Mouse (Mus musculus): ENCODE measurements around the gene Pigyl. TPM values are rescaled to one million over a fixed set of nuclear protein-coding genes. Genes with fewer than 3 reads are reported as not detected.

Pigyl gene
- polyA plus RNA-seq, 2 experiments = 26.4 to 41.5 TPM

DNA sequence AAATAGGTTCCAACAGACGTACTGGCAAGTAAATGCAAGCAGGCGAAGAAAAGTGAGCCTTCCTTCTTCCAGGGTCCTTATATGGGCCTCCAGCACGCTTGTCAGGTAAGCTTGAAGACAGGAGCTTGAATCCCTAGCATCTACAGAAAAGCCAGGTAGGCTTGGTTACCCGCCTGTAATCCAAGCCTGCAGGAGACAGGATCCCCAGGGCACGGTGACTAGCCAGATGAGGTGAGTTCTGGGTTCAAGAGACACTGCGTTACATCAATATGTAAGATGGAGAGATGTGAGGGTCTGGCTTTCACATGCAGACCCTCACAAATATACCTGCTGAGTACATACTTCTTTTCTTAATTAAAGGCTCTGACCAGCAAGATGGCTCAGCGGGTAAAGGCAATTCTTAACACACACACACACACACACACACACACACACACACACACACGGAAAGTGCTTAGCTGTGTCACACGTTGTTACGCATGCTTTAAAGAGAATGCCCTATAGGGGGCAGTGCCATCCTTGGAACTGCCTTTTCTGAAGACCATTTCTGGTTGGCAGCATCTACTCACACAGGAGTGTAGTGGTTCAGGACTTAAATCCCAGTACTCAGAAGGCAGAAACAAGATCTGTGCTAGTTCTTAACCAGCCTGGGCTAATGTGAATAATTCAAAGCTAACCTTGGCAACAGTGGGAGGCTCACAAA lies 38.7 kb upstream of the Pigyl start:
- Histone ChIP-seq H3K4me3 (ENCODE audit: insufficient read depth in 1 of 2, low read depth in 2 of 2, low read length in 2 of 2) (peak overlapping the region in 1 of 2 experiments; percentile 90; a peak in 2 of 4 replicates), H3K27me3 (ENCODE audit: control insufficient read depth, insufficient read depth, low read length) (no peaks in the 10 kb centered on the region), H3K4me2 (ENCODE audit: low read depth) (peak overlapping the region; percentile 78), H3K4me1 (replicated peaks; ENCODE audit: control insufficient read depth in 2 of 2, insufficient read depth in 2 of 2, low read length in 1 of 2) (peaks cover 26 to 44% of the 10 kb centered on the region in 2 experiments), H3K27ac (no peak overlapping the region), H3K36me3 (replicated peaks; ENCODE audit: control insufficient read depth, insufficient read depth, low read depth) (peaks cover 10% of the 10 kb centered on the region), H3K9ac (replicated peaks) (no peak overlapping the region), H3K9me3 (ENCODE audit: control insufficient read depth, low read length) (no peaks in the 10 kb centered on the region)
- TF ChIP-seq CTCF (IDR thresholded peaks at IDR 0.05; ENCODE audit: low read depth) (peak; percentile 91), EP300 (IDR thresholded peaks at IDR 0.05; ENCODE audit: low read depth) (no peak)
- ATAC-seq (ENCODE audit: insufficient read depth) (peak; percentile 11; the same call in 1 of the 2 replicates), DNase-seq (ENCODE audit: low read depth in 3 of 3, low spot score in 3 of 3) (peak; percentile 71 to 76 (median 72))
- WGBS (ENCODE audit: insufficient replicate concordance) = 28% methylated on average over 10 of the region's 10 CpGs

DNA sequence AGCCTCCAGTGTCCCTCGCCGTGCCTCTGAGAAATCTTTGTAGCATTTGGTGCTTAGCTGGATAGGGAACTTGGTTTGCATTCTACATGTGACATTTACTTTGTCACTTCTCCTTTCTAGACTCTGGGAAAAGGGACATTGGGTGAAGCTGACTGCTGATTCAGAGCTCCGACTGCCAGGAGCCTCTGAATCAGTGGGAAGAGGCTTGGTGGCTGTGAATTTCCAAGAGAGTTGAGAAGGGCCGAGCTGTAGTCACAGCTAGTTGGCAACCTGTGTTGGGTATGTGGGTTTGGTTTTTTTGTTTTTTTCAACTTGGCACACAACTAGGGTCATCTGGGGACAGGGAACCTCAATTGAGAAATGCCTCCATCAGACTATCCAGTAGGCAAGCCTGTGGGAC lies 37.1 kb upstream of the Pigyl start:
- H3K4me1 ChIP-seq (replicated peaks; ENCODE audit: control insufficient read depth in 2 of 2, insufficient read depth in 2 of 2, low read length in 1 of 2) = peaks cover 35 to 51% of the 10 kb centered on the region in 2 experiments
- ATAC-seq (ENCODE audit: insufficient read depth) (no peak), DNase-seq (ENCODE audit: low read depth in 3 of 3, low spot score in 3 of 3) (no peak)
- no peaks in the 10 kb centered on the region for H3K36me3 ChIP-seq (replicated peaks; ENCODE audit: control insufficient read depth, insufficient read depth, low read depth)
- no peaks in the 10 kb centered on the region for H3K9me3 ChIP-seq (ENCODE audit: control insufficient read depth, low read length)
- H3K9ac ChIP-seq (replicated peaks) = no peak overlapping the region
- 77% methylated on average over 4 of the region's 4 CpGs for WGBS (ENCODE audit: insufficient replicate concordance)
- H3K4me2 ChIP-seq (ENCODE audit: low read depth) = no peak overlapping the region
- H3K4me3 ChIP-seq (ENCODE audit: insufficient read depth in 1 of 2, low read depth in 2 of 2, low read length in 2 of 2) = no peak overlapping the region
- no peak overlapping the region for H3K27ac ChIP-seq
- H3K27me3 ChIP-seq (ENCODE audit: control insufficient read depth, insufficient read depth, low read length) = no peaks in the 10 kb centered on the region
- TF ChIP-seq EP300 (IDR thresholded peaks at IDR 0.05; ENCODE audit: low read depth) = no peak
- no peak for TF ChIP-seq CTCF (IDR thresholded peaks at IDR 0.05; ENCODE audit: low read depth)

GRCm38 (mm10) chr9:22121545-22121944 lies 35.1 kb upstream of the Pigyl start:
- ATAC-seq (ENCODE audit: insufficient read depth) = peak; percentile 61
- H3K4me1 ChIP-seq (replicated peaks; ENCODE audit: control insufficient read depth in 2 of 2, insufficient read depth in 2 of 2, low read length in 1 of 2) = peaks cover 32 to 45% of the 10 kb centered on the region in 2 experiments

GRCm38 (mm10) chr9:22122005-22122404 lies 34.6 kb upstream of the Pigyl start:
- H3K36me3 ChIP-seq (replicated peaks; ENCODE audit: control insufficient read depth, insufficient read depth, low read depth) = peaks cover 19% of the 10 kb centered on the region
- 71% methylated on average over 3 of the region's 3 CpGs for WGBS (ENCODE audit: insufficient replicate concordance)
- no peaks in the 10 kb centered on the region for H3K9me3 ChIP-seq (ENCODE audit: control insufficient read depth, low read length)
- peaks cover 32 to 45% of the 10 kb centered on the region in 2 experiments for H3K4me1 ChIP-seq (replicated peaks; ENCODE audit: control insufficient read depth in 2 of 2, insufficient read depth in 2 of 2, low read length in 1 of 2)
- H3K27me3 ChIP-seq (ENCODE audit: control insufficient read depth, insufficient read depth, low read length) = no peaks in the 10 kb centered on the region
- peak overlapping the region; percentile 40 for H3K9ac ChIP-seq (replicated peaks)
- H3K4me3 ChIP-seq (ENCODE audit: insufficient read depth in 1 of 2, low read depth in 2 of 2, low read length in 2 of 2) = no peak overlapping the region
- no peak for DNase-seq (ENCODE audit: low read depth in 3 of 3, low spot score in 3 of 3)
- TF ChIP-seq CTCF (IDR thresholded peaks at IDR 0.05; ENCODE audit: low read depth) (no peak), EP300 (IDR thresholded peaks at IDR 0.05; ENCODE audit: low read depth) (no peak)
- ATAC-seq (ENCODE audit: insufficient read depth) = no peak
- peak overlapping the region; percentile 35 for H3K4me2 ChIP-seq (ENCODE audit: low read depth)
- H3K27ac ChIP-seq = peak overlapping the region; percentile 80

More at GRCm38 (mm10) chr9:22121545-22121944, 35.1 kb upstream of the Pigyl start:
- TF ChIP-seq CTCF (IDR thresholded peaks at IDR 0.05; ENCODE audit: low read depth) (no peak; the same call in 1 of the 2 replicates), EP300 (IDR thresholded peaks at IDR 0.05; ENCODE audit: low read depth) (peak; percentile 90)
- H3K9me3 ChIP-seq (ENCODE audit: control insufficient read depth, low read length) = no peaks in the 10 kb centered on the region
- peak overlapping the region; percentile 35 for H3K4me2 ChIP-seq (ENCODE audit: low read depth)
- no peaks in the 10 kb centered on the region for H3K27me3 ChIP-seq (ENCODE audit: control insufficient read depth, insufficient read depth, low read length)
- peaks cover 15% of the 10 kb centered on the region for H3K36me3 ChIP-seq (replicated peaks; ENCODE audit: control insufficient read depth, insufficient read depth, low read depth)
- H3K4me3 ChIP-seq (ENCODE audit: insufficient read depth in 1 of 2, low read depth in 2 of 2, low read length in 2 of 2) = no peak overlapping the region
- H3K27ac ChIP-seq = peak overlapping the region; percentile 80
- DNase-seq (ENCODE audit: low read depth in 3 of 3, low spot score in 3 of 3) = peak in 1 of 3 experiments; percentile 61
- H3K9ac ChIP-seq (replicated peaks) = peak overlapping the region; percentile 40

GRCm38 (mm10) chr9:22123069-22123609 lies 33.5 kb upstream of the Pigyl start:
- H3K36me3 ChIP-seq (replicated peaks; ENCODE audit: control insufficient read depth, insufficient read depth, low read depth) = peaks cover 31% of the 10 kb centered on the region
- H3K4me1 ChIP-seq (replicated peaks; ENCODE audit: control insufficient read depth in 2 of 2, insufficient read depth in 2 of 2, low read length in 1 of 2) = peaks cover 30 to 36% of the 10 kb centered on the region in 2 experiments
- H3K9me3 ChIP-seq (ENCODE audit: control insufficient read depth, low read length) = no peaks in the 10 kb centered on the region
- no peaks in the 10 kb centered on the region for H3K27me3 ChIP-seq (ENCODE audit: control insufficient read depth, insufficient read depth, low read length)
- H3K4me3 ChIP-seq (ENCODE audit: insufficient read depth in 1 of 2, low read depth in 2 of 2, low read length in 2 of 2) = no peak overlapping the region
- ATAC-seq (ENCODE audit: insufficient read depth) = peak; percentile 22
- H3K27ac ChIP-seq = peak overlapping the region; percentile 80
- H3K9ac ChIP-seq (replicated peaks) = no peak overlapping the region
- DNase-seq (ENCODE audit: low read depth in 3 of 3, low spot score in 3 of 3) = no peak
- TF ChIP-seq CTCF (IDR thresholded peaks at IDR 0.05; ENCODE audit: low read depth) (no peak), EP300 (IDR thresholded peaks at IDR 0.05; ENCODE audit: low read depth) (peak; percentile 46; the same call in 1 of the 2 replicates)
- WGBS (ENCODE audit: insufficient replicate concordance) = 71% methylated on average over 7 of the region's 7 CpGs
- H3K4me2 ChIP-seq (ENCODE audit: low read depth) = no peak overlapping the region
